Mouse (Mus musculus) limb, embryonic 14.5 days (tissue): ENCODE data around the gene Sema3b. TPM values are rescaled to one million over a fixed set of nuclear protein-coding genes. Genes with fewer than 3 reads are reported as not detected.
A peak's percentile ranks its signal among the peaks of the same experiment; 100 is the strongest.

Experiments
- ATAC-seq: fragments of 200-750 bp; cut with Nextera tagmentation; 2 replicates; pipeline ENCODE4 v1.8.0; 2017; ENCODE audit warnings: low read depth, moderate number of reproducible peaks, moderate TSS enrichment; ENCODE audit not compliant: low FRiP score
- DNase-seq: peaks from one replicate; pipeline ENCODE4 v3.0.0-alpha.2; 2015; ENCODE audit warnings: low spot score
- H3K27ac ChIP-seq: fragments of 300-500 bp; sonication (generic); replicated peaks from 2 replicates; pipeline ENCODE4 v1.5.1; 2014; ENCODE audit warnings: low read depth, mild to moderate bottlenecking, low read length, moderate library complexity, mixed read lengths
- H3K27me3 ChIP-seq: fragments of 300-500 bp; sonication (generic); 2 replicates; pipeline ENCODE4 v1.6.1; 2014; ENCODE audit warnings: low read length, mixed read lengths; ENCODE audit not compliant: control insufficient read depth, insufficient read depth
- H3K36me3 ChIP-seq: fragments of 300-500 bp; sonication (generic); 2 replicates; pipeline ENCODE4 v1.6.1; 2014; ENCODE audit warnings: mild to moderate bottlenecking, low read length, moderate library complexity, mixed read lengths; ENCODE audit not compliant: control insufficient read depth, insufficient read depth
- H3K4me1 ChIP-seq: fragments of 300-500 bp; sonication (generic); 2 replicates; pipeline ENCODE4 v1.6.1; 2014; ENCODE audit warnings: antibody characterized with exemption, low read length, mixed read lengths; ENCODE audit not compliant: control insufficient read depth, insufficient read depth
- H3K4me2 ChIP-seq: fragments of 300-500 bp; sonication (generic); replicated peaks from 2 replicates; pipeline ENCODE4 v1.6.1; 2014; ENCODE audit warnings: low read depth, mild to moderate bottlenecking, low read length, moderate library complexity; ENCODE audit not compliant: severe bottlenecking
- H3K4me3 ChIP-seq: fragments of 300-500 bp; sonication (generic); replicated peaks from 2 replicates; pipeline ENCODE4 v1.5.1; 2014; ENCODE audit warnings: low read length
- H3K9ac ChIP-seq: fragments of 300-500 bp; sonication (generic); 2 replicates; pipeline ENCODE4 v1.6.1; 2014; ENCODE audit warnings: mild to moderate bottlenecking, low read depth, low read length, moderate library complexity; ENCODE audit not compliant: severe bottlenecking
- H3K9me3 ChIP-seq: fragments of 300-500 bp; sonication (generic); 2 replicates; pipeline ENCODE4 v1.6.1; 2016; ENCODE audit warnings: low read length; ENCODE audit not compliant: control insufficient read depth
- POLR2A ChIP-seq: fragments of 200-500 bp; IDR thresholded peaks from 2 replicates; pipeline ENCODE4 v1.8.0; 2012; ENCODE audit warnings: inconsistent platforms, mild to moderate bottlenecking, moderate library complexity, borderline replicate concordance; ENCODE audit not compliant: insufficient read depth, insufficient read length; ENCODE audit errors: extremely low read depth
- WGBS: fragments of 180-500 bp; shearing (Covaris S2); extraction: QIAGEN DNeasy Blood & Tissue Kit; methylation state at CpG from one replicate; pipeline ENCODE4 v1.1.7; 2014; 5-methylcytosine and 5-hydroxymethylcytosine counted together
- polyA plus RNA-seq, 2 experiments: library from polyadenylated mRNA; depleted of rRNA in 1 of 2; stranded (reverse) in 1 of 2; unstranded in 1 of 2; fragments of >200 nt; fragmentation: Nextera tagmentation in 1 of 2; extraction: Ambion mirVana in 1 of 2; gene quantifications; 2 replicates each; pipeline versions ENCODE4 v1.2.1 to v1.2.3; 2012 to 2014

Gene Sema3b
- polyA plus RNA-seq, 2 experiments = 11.2 to 23.7 TPM

GRCm38 (mm10) chr9:107587833-107588639 lies 21.0 kb downstream of the Sema3b start:
- peak overlapping the region; percentile 76 for H3K4me2 ChIP-seq
- TF ChIP-seq POLR2A = no peak
- DNase-seq (peak; percentile 40), ATAC-seq (no peak; the same call in 1 of the 2 replicates)
- peak overlapping the region; percentile 63 for H3K9ac ChIP-seq
- H3K4me3 ChIP-seq = peak overlapping the region; percentile 80
- no peaks in the 10 kb centered on the region for H3K9me3 ChIP-seq
- no peak overlapping the region for H3K27ac ChIP-seq
- H3K36me3 ChIP-seq = peaks cover 38% of the 10 kb centered on the region
- H3K27me3 ChIP-seq = no peaks in the 10 kb centered on the region
- WGBS = 5% methylated on average over 33 of the region's 33 CpGs
- peaks cover 7% of the 10 kb centered on the region for H3K4me1 ChIP-seq

DNA sequence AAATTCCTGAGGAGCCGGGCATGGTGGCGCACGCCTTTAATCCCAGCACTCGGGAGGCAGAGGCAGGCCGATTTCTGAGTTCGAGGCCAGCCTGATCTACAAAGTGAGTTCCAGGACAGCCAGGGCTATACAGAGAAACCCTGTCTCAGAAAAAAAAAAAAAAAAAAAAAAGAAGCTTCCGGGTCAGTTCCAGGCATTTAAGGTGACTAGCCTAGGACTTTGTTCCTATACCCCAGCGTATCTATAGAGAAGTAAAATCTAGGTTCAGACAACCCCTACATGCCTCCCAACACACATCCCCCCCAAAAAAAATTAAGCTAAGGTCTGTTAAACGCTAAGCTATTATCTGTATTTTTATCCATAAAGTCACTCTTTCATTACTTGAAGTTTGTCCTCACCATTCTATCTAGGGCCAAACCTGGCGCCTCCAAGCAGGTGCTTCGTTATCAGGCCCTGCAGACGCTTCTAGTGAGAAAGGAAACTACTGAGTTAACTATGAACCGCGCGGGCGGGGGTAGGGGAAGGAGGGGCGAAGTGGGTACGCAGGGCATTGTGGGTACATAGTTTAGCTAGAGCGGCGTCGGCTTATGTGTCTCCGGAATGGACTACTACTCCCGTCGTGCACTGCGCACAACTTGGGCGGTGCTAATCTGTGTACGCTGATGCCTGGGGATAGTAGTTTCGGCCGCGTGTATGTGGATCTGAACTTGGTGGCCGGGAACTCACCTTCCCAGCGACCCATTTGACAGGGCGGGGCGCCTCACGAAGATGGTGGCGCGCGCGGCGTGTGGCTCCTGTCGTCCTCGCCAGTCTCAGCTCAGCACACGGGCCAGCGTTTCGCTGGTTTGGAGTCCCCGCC lies 21.8 kb downstream of the Sema3b start, which contains the start of gene Ifrd2:
Gene Ifrd2 (plus strand): TSS at position 669 of the 859 bp plus-strand sequence.
- DNase-seq (peak; percentile 100), ATAC-seq (peak; percentile 99)
- Histone ChIP-seq H3K36me3 (peaks cover 34% of the 10 kb centered on the region), H3K4me2 (peak within 1 kb of the TSS; percentile 76), H3K4me1 (peaks cover 7% of the 10 kb centered on the region), H3K9me3 (no peaks in the 10 kb centered on the region), H3K9ac (peak within 1 kb of the TSS; percentile 63), H3K4me3 (peak within 1 kb of the TSS; percentile 80), H3K27me3 (no peaks in the 10 kb centered on the region), H3K27ac (no peak within 1 kb of the TSS)
- TF ChIP-seq POLR2A = 0 out of 2 replicates have a peak, but pooled peaks have one; percentile 11
- WGBS = 15% methylated on average over 38 of the region's 46 CpGs

- Histone ChIP-seq H3K36me3 (peaks cover 27% of the 10 kb centered on the region), H3K27me3 (no peaks in the 10 kb centered on the region), H3K4me3 (no peak overlapping the region), H3K9ac (no peak overlapping the region), H3K27ac (no peak overlapping the region), H3K4me2 (no peak overlapping the region), H3K9me3 (no peaks in the 10 kb centered on the region), H3K4me1 (peaks cover 12% of the 10 kb centered on the region)
- TF ChIP-seq POLR2A = no peak
- 93% methylated on average over 5 of the region's 5 CpGs for WGBS
- DNase-seq (no peak), ATAC-seq (no peak)
Measured at GRCm38 (mm10) chr9:107586504-107586903, 22.5 kb downstream of the Sema3b start.

DNA sequence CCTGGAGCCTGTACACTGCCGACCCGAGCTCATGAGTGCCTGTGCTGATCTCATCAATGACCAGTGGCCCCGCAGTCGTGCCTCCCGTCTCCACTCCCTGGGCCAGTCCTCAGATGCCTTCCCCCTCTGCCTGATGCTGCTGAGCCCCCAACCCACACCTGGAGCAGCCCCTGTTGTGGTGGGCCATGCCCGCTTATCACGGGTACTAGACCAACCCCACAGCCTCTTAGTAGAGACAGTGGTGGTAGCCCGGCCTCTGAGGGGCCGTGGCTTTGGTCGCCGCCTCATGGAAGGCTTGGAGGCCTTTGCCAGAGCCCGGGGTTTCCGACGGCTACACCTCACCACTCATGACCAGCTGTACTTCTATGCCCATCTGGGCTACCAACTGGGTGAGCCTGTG lies 25.9 kb downstream of the Sema3b start:
- no peak for TF ChIP-seq POLR2A
- WGBS = 93% methylated on average over 14 of the region's 14 CpGs
- Histone ChIP-seq H3K4me1 (peaks cover 14% of the 10 kb centered on the region), H3K4me3 (no peak overlapping the region), H3K9ac (no peak overlapping the region), H3K36me3 (peaks cover 13% of the 10 kb centered on the region), H3K27me3 (no peaks in the 10 kb centered on the region), H3K9me3 (no peaks in the 10 kb centered on the region), H3K4me2 (no peak overlapping the region), H3K27ac (no peak overlapping the region)
- DNase-seq (no peak), ATAC-seq (no peak)

- Histone ChIP-seq H3K4me1 (peaks cover 13% of the 10 kb centered on the region), H3K9me3 (no peaks in the 10 kb centered on the region), H3K27me3 (no peaks in the 10 kb centered on the region), H3K4me3 (no peak overlapping the region), H3K36me3 (peaks cover 13% of the 10 kb centered on the region), H3K4me2 (no peak overlapping the region), H3K9ac (no peak overlapping the region), H3K27ac (no peak overlapping the region)
- no peak for DNase-seq
- WGBS = 89% methylated on average over 7 of the region's 7 CpGs
- no peak for TF ChIP-seq POLR2A
- ATAC-seq = no peak
Measured at GRCm38 (mm10) chr9:107582509-107583062, 26.4 kb downstream of the Sema3b start.
